Mouse (Mus musculus) midbrain, embryonic 16.5 days (tissue): Measurements from ENCODE around the gene Grxcr1. TPM values are rescaled to one million over a fixed set of nuclear protein-coding genes. Genes with fewer than 3 reads are reported as not detected.

Experiments used
- ATAC-seq: fragments of 200-750 bp; cut with Nextera tagmentation; 2 replicates; pipeline ENCODE4 v1.8.0; 2017; ENCODE audit warnings: moderate TSS enrichment
- H3K27ac ChIP-seq: fragments of 300-500 bp; sonication (generic); 2 replicates; pipeline ENCODE4 v1.5.1; 2014; ENCODE audit warnings: mild to moderate bottlenecking, low read length, mixed read lengths
- H3K27me3 ChIP-seq: fragments of 300-500 bp; sonication (generic); 2 replicates; pipeline ENCODE4 v1.6.1; 2014; ENCODE audit warnings: low read depth, low read length, mixed read lengths; ENCODE audit not compliant: control insufficient read depth, insufficient read depth
- H3K36me3 ChIP-seq: fragments of 300-500 bp; sonication (generic); 2 replicates; pipeline ENCODE4 v1.6.1; 2014; ENCODE audit warnings: mild to moderate bottlenecking, low read length, moderate library complexity, mixed read lengths; ENCODE audit not compliant: control insufficient read depth, insufficient read depth
- H3K4me1 ChIP-seq: fragments of 300-500 bp; sonication (generic); 2 replicates; pipeline ENCODE4 v1.6.1; 2014; ENCODE audit warnings: mild to moderate bottlenecking, low read length, mixed read lengths; ENCODE audit not compliant: control insufficient read depth, insufficient read depth
- H3K4me2 ChIP-seq: fragments of 300-500 bp; sonication (generic); 2 replicates; pipeline ENCODE4 v1.6.1; 2014; ENCODE audit warnings: mild to moderate bottlenecking, low read length, mixed read lengths
- H3K4me3 ChIP-seq: fragments of 300-500 bp; sonication (generic); 2 replicates; pipeline ENCODE4 v1.5.1; 2014; ENCODE audit warnings: low read depth, mild to moderate bottlenecking, low read length, moderate library complexity, mixed read lengths
- H3K9ac ChIP-seq: fragments of 300-500 bp; sonication (generic); 2 replicates; pipeline ENCODE4 v1.6.1; 2014; ENCODE audit warnings: low read depth, low read length, mixed read lengths
- H3K9me3 ChIP-seq: fragments of 300-500 bp; sonication (generic); replicated peaks from 2 replicates; pipeline ENCODE4 v1.6.1; 2014; ENCODE audit warnings: mild to moderate bottlenecking, low read length, mixed read lengths; ENCODE audit not compliant: control insufficient read depth, poor library complexity, severe bottlenecking
- WGBS: fragments of 180-500 bp; shearing (Covaris S2); extraction: QIAGEN DNeasy Blood & Tissue Kit; methylation state at CpG from one replicate; pipeline ENCODE4 v1.1.7; 2014; 5-methylcytosine and 5-hydroxymethylcytosine counted together
- polyA plus RNA-seq: library from polyadenylated mRNA; unstranded; fragments of >200 nt; fragmentation: Nextera tagmentation; extraction: Ambion mirVana; gene quantifications from 2 replicates; pipeline ENCODE4 v1.2.1, GENCODE M21; 2015

The Grxcr1 gene
- 0.20 TPM in 1 of 2 replicates, not detected in the other for polyA plus RNA-seq

DNA sequence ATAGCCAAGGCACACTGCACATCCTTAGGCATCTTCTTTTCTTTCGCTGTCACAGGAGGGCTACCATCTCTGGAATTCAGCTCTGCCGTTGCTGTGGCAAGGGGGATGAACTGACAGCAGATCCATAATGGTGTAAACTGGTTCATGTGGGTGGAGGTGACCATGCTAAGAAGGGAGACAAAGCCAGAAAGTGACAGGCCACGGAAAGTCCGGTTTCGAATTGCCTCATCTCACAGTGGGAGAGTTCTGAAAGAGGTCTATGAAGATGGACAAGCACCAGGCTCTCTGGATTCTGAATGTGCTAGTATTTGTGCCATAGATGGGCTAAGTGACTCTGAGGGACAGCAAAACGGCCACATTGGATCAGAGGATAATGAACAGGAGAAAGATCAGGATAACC is at the start of gene Grxcr1:
Gene Grxcr1, plus strand, starts transcription at position 92 of the 400 bp plus-strand sequence.
- H3K4me2 ChIP-seq: no peak within 1 kb of the TSS
- H3K4me1 ChIP-seq: peaks cover 6% of the 10 kb centered on the region
- H3K9ac ChIP-seq: no peak within 1 kb of the TSS
- H3K27me3 ChIP-seq: no peaks in the 10 kb centered on the region
- H3K27ac ChIP-seq: no peak within 1 kb of the TSS
- no peaks in the 10 kb centered on the region for H3K36me3 ChIP-seq
- 90% methylated on average over 6 of the region's 6 CpGs for WGBS
- H3K4me3 ChIP-seq: no peak within 1 kb of the TSS
- H3K9me3 ChIP-seq: no peaks in the 10 kb centered on the region
- no peak for ATAC-seq

DNA sequence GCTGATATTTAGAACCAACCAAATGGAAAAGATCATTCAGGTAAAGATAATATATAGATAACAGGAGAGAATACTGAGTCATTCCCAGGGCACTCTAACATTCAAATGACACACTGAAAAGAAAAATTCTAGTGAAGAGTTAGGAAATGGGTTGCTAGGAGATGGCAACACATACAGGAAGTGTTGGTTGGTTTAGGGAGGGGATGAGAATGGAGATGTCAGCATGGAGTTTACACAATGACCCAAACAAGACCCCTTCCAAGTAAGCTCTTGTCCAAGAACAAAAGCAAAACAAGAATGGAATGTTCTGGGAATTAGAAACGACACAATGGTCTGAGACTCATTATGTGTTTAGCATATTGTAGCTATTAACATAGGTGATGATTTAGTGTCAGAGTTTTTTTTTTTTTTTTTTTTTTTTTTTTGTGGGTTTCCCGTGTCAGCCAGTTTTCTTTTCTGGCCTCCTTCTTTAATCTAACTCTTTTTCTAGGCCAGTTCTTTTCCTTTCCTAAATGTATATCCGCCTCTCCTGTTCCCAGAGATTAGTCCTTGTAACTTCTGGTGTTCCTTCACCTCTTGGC is 49.6 kb upstream of the Grxcr1 start:
- Histone ChIP-seq H3K9me3 (no peaks in the 10 kb centered on the region), H3K4me2 (no peak overlapping the region), H3K27me3 (no peaks in the 10 kb centered on the region), H3K9ac (no peak overlapping the region), H3K27ac (no peak overlapping the region), H3K36me3 (no peaks in the 10 kb centered on the region), H3K4me1 (no peaks in the 10 kb centered on the region), H3K4me3 (no peak overlapping the region)
- no peak for ATAC-seq
- 40% methylated on average over 3 of the region's 3 CpGs for WGBS

DNA sequence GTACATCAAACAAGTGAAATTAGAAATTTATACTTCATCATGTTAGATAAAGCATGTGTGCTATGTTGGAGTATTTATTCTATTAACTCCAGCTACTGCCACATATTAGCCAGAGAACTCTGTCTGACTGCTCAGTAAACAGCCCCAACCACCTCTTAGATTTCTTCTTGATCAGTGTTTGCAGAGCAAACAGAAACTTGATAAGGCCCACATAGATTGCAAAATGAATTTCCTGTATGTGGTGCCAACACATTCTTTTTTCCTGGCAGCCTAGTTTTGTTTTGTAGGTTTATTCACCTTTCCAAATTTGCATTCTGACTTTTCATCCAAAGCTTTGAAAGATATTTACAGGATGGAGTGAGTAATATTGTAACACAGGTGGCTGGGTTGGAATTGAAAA is 41.2 kb upstream of the Grxcr1 start:
- no peaks in the 10 kb centered on the region for H3K9me3 ChIP-seq
- H3K36me3 ChIP-seq: no peaks in the 10 kb centered on the region
- H3K27ac ChIP-seq: no peak overlapping the region
- H3K9ac ChIP-seq: no peak overlapping the region
- H3K4me3 ChIP-seq: no peak overlapping the region
- H3K27me3 ChIP-seq: no peaks in the 10 kb centered on the region
- no peaks in the 10 kb centered on the region for H3K4me1 ChIP-seq
- H3K4me2 ChIP-seq: no peak overlapping the region
- no peak for ATAC-seq

DNA sequence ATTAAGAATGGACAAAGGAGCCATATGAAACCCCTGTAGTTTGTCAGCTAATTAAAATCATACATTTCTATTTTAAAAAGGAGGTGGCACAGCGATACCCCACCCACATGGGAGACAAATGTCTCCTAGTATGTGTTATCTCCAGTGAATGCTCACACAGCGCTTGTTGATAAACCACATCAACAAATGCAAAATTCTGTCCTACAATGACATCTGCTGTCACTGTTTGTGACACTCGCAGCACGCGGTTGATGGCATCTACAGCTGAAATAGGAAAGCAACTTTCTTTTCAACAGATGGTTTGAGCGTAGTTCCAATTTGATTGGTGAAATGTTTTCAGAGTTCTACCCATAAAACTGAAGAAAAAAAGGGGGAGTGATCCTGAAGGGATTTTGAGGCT is 29.0 kb upstream of the Grxcr1 start:
- no peaks in the 10 kb centered on the region for H3K4me1 ChIP-seq
- no peak for ATAC-seq
- 94% methylated on average over 6 of the region's 6 CpGs for WGBS
- no peaks in the 10 kb centered on the region for H3K36me3 ChIP-seq
- H3K9me3 ChIP-seq: no peaks in the 10 kb centered on the region
- H3K9ac ChIP-seq: no peak overlapping the region
- H3K4me3 ChIP-seq: no peak overlapping the region
- no peak overlapping the region for H3K27ac ChIP-seq
- no peak overlapping the region for H3K4me2 ChIP-seq
- H3K27me3 ChIP-seq: no peaks in the 10 kb centered on the region

- H3K27me3 ChIP-seq: no peaks in the 10 kb centered on the region
- no peaks in the 10 kb centered on the region for H3K36me3 ChIP-seq
- WGBS: 5% methylated on average over 2 of the region's 2 CpGs
- H3K4me2 ChIP-seq: no peak overlapping the region
- ATAC-seq: no peak
- H3K4me1 ChIP-seq: no peaks in the 10 kb centered on the region
- H3K9me3 ChIP-seq: no peaks in the 10 kb centered on the region
- H3K27ac ChIP-seq: no peak overlapping the region
- no peak overlapping the region for H3K4me3 ChIP-seq
- H3K9ac ChIP-seq: no peak overlapping the region
Observed at GRCm38 (mm10) chr5:68003904-68004303, 27.7 kb upstream of the Grxcr1 start.

DNA sequence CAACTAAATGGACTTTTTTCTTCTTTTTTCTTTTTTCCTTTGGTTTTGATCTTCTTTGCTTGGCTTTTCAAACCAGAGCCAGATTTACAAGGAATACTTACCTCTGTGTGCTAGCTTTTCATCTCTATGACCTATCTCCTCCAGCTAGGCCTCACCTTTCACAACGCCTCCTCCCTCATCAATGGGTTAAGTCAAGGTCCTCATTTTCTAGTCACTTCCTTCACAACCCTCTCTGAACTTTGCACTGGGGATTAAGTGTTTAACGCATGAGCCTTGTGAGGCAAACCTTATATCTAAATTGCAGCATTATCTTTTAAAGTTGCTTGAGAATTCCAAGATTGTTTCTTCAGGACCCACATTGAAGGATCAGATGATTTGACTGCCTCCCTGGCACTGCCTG is 27.2 kb upstream of the Grxcr1 start:
- H3K27me3 ChIP-seq: no peaks in the 10 kb centered on the region
- no peak overlapping the region for H3K9ac ChIP-seq
- no peak overlapping the region for H3K27ac ChIP-seq
- H3K36me3 ChIP-seq: no peaks in the 10 kb centered on the region
- no peak for ATAC-seq
- no peak overlapping the region for H3K4me2 ChIP-seq
- H3K9me3 ChIP-seq: no peaks in the 10 kb centered on the region
- H3K4me1 ChIP-seq: no peaks in the 10 kb centered on the region
- H3K4me3 ChIP-seq: no peak overlapping the region
- WGBS: 34% methylated on average over 2 of the region's 2 CpGs

DNA sequence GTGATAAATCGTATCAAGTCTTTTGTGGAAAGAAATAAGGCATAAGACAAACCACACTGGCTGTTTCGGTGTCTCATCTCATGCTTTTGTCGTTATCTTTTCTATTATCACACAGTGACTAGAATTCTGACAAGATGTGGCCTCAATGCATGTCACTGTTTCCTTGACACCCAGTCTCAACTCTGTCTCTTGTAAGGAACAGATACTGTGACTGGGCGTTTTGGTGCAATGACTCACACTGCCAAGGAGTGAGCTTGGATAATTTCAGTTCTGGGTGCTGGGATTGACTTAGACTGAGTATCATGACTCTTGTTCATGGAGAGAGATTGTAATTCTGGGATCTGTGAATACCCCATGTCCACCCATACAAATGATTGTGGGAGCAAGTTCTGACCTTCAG is 24.6 kb upstream of the Grxcr1 start:
- no peak overlapping the region for H3K4me3 ChIP-seq
- WGBS: 88% methylated on average over 4 of the region's 4 CpGs
- H3K9ac ChIP-seq: no peak overlapping the region
- ATAC-seq: no peak
- no peaks in the 10 kb centered on the region for H3K9me3 ChIP-seq
- no peak overlapping the region for H3K4me2 ChIP-seq
- H3K27ac ChIP-seq: no peak overlapping the region
- H3K36me3 ChIP-seq: no peaks in the 10 kb centered on the region
- no peaks in the 10 kb centered on the region for H3K4me1 ChIP-seq
- no peaks in the 10 kb centered on the region for H3K27me3 ChIP-seq

DNA sequence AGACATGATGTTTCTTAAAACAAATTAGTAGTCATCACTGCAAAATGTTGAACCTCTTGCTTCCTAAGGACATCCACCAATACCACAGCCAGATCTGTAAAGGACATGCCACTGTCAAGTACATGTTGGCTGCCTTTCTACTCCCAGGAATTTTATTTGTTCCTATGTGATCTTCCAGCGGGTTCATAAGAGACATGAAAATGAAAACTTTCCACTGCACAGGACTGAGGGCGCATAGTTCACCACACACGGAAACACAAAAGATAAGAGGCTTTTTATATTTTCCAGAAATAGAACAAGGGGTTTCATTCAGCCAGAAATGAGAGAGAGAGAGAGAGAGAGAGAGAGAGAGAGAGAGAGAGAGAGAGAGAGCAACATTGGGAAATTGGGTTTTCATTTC is 20.1 kb upstream of the Grxcr1 start:
- Histone ChIP-seq H3K36me3 (no peaks in the 10 kb centered on the region), H3K4me2 (no peak overlapping the region), H3K27me3 (no peaks in the 10 kb centered on the region), H3K27ac (no peak overlapping the region), H3K4me1 (no peaks in the 10 kb centered on the region), H3K9ac (no peak overlapping the region), H3K4me3 (no peak overlapping the region), H3K9me3 (no peaks in the 10 kb centered on the region)
- 75% methylated on average over 3 of the region's 3 CpGs for WGBS
- no peak for ATAC-seq

DNA sequence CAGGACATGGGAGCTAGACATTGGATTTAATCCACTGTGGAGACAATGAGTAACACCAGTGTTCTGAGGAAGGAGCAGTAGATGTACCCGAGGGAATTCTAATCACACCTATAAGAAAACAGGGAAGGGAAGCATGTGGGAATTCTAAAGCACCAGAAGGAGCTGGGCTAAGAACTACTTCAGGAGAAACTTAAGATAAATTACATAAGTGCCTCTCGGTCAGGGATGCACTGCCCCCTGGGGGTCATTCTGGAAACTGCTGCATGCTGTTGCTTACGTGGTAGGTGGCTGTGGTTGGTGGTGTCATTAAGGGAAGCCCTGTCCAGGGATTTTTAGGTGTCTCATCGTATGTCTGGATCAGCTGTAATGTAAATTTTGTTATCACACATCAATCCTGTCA is 19.0 kb upstream of the Grxcr1 start:
- no peak overlapping the region for H3K27ac ChIP-seq
- WGBS: 17% methylated on average over 4 of the region's 4 CpGs
- no peaks in the 10 kb centered on the region for H3K4me1 ChIP-seq
- no peaks in the 10 kb centered on the region for H3K9me3 ChIP-seq
- ATAC-seq: peak; percentile 54; the same call in 1 of the 2 replicates
- H3K36me3 ChIP-seq: no peaks in the 10 kb centered on the region
- no peak overlapping the region for H3K4me2 ChIP-seq
- H3K4me3 ChIP-seq: no peak overlapping the region
- H3K27me3 ChIP-seq: no peaks in the 10 kb centered on the region
- no peak overlapping the region for H3K9ac ChIP-seq
